Mouse (Mus musculus) left cerebral cortex, adult 18-20 months (tissue): ENCODE data around the gene Txnrd2. TPM values are rescaled to one million over a fixed set of nuclear protein-coding genes. Genes with fewer than 3 reads are reported as not detected.

Experiments used
- total RNA-seq, 2 experiments: library from RNA; stranded (reverse); gene quantifications; 2 replicates each; pipeline ENCODE4 v1.2.3; 2021

Gene Txnrd2
- total RNA-seq, 2 experiments from 2014 or later: 19.4 to 21.3 TPM

Other genes starting within 250 kb of the Txnrd2 start
- gene Ccdc188, start 208.5 kb upstream of the Txnrd2 start, total RNA-seq: not detected
- 100 to 1,000 TPM; 106 to 124 TPM for gene Zdhhc8, start 191.2 kb upstream of the Txnrd2 start, total RNA-seq
- 10 to 100 TPM; 41.8 to 48.5 TPM for gene Trmt2a, start 177.7 kb upstream of the Txnrd2 start, total RNA-seq
- 10 to 100 TPM; 85.5 to 91.0 TPM for gene Ranbp1, start 177.7 kb upstream of the Txnrd2 start, total RNA-seq
- gene Gm49776, start 168.1 kb upstream of the Txnrd2 start, total RNA-seq: not detected
- 10 to 100 TPM; 41.7 to 42.4 TPM for gene Dgcr8, start 137.1 kb upstream of the Txnrd2 start, total RNA-seq
- gene Tango2, start 78.3 kb upstream of the Txnrd2 start, total RNA-seq: 100 to 1,000 TPM; 137 to 148 TPM
- 10 to 100 TPM; 40.7 TPM for gene Arvcf, start 78.2 kb upstream of the Txnrd2 start, total RNA-seq
- 10 to 100 TPM; 90.5 to 91.4 TPM for gene Comt, start 468 bp downstream of the Txnrd2 start, total RNA-seq
- 1 to 10 TPM; 6.2 to 7.1 TPM for gene Gnb1l, start 72.3 kb downstream of the Txnrd2 start, total RNA-seq
- gene Rtl10, start 72.5 kb downstream of the Txnrd2 start, total RNA-seq: 1 to 10 TPM; 6.4 to 9.7 TPM
- 1 to 10 TPM; 1.3 TPM for gene Tbx1, start 164.3 kb downstream of the Txnrd2 start, total RNA-seq
- 1 to 10 TPM; 1.1 to 1.3 TPM for gene Gp1bb, start 196.0 kb downstream of the Txnrd2 start, total RNA-seq
- 100 to 1,000 TPM; 231 to 252 TPM for gene Gm49601, start 200.0 kb downstream of the Txnrd2 start, total RNA-seq
- 100 to 1,000 TPM; 824 to 876 TPM for gene Sept5, start 203.6 kb downstream of the Txnrd2 start, total RNA-seq